In the genomic region with DNA sequence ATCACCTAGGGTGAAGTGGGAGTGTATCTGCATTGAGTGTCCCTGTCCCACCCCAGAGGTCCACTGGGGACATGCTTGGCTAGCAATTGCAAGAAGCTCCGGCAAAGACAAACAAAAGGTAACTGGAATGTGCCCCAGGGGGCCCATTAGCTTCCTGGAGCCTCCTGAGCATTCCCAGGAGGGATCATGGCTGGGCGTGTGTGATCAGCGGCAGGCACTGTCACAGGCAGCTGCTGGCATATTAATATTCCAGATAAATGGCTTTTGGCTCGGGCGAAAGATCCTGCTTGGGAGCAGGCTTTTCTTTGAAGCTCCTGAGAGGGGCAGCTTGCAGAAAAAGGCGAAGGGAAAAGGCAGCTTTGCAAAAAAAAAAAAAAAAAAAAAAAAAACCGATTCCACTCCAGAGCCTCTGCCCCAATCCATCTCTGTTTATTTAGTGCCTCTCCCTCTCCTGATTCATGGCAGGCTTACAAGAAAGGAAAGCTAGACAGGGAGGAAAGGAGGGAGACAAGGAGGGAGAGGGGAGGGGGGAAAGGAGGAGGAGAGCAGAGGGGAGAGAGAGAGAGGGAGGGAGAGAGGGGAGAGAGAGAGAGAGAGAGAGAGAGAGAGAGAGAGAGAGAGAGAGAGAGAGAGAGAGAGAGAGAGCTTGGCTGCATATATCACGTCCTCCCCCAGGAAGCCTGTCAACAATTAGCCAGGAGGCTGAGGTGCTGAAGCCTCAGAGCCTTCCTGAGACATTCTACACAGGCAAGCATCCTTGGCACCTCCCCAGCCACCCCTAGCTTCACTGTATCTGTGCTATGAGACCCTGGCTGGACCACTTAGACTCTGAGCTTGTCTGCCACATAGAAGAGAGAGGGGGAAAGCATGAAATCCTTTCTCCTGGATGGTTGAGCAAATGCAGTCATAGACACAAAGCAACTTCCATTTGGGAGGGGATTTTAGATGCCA, we compare ENCODE assay signal across 9 mouse cellular contexts.
DNase-seq lines count a peak whose midpoint lies in the region; ATAC-seq and TF ChIP-seq lines count a peak whose summit lies in the region.
"Had no signal": no experiment of that assay in that cellular context is flagged by ENCODE, and none has a peak within 500 bp of the region (broad histone marks: within the 10 kb centered on the region; RNA-seq: fewer than 3 reads in every experiment).

No protein-coding gene starts in this region.

- H3K9ac ChIP-seq in lung, embryonic 14.5 days, result no peak overlapping the region
- no peak overlapping the region; the same call in 1 of the 2 replicates for H3K9ac ChIP-seq in embryonic facial prominence, embryonic 15.5 days
- H3K9ac ChIP-seq: liver, embryonic 14.5 days had no signal

- peak; percentile 81 for ATAC-seq in lung, embryonic 14.5 days (ENCODE audit: insufficient read depth)
- no peak for ATAC-seq in embryonic facial prominence, embryonic 15.5 days (ENCODE audit: insufficient number of reproducible peaks, low FRiP score, low TSS enrichment, low read depth)
- ATAC-seq in CD4-positive, CD25-positive, alpha-beta regulatory T cell, adult 4 months, result no peak

- no peak overlapping the region for H3K4me3 ChIP-seq in lung, embryonic 14.5 days (ENCODE audit: low read depth, low read length)
- no peak overlapping the region for H3K4me3 ChIP-seq in embryonic facial prominence, embryonic 15.5 days (replicated peaks)

- WGBS in lung, embryonic 14.5 days, result 0% methylated on average over 8 of the region's 8 CpGs
- WGBS in embryonic facial prominence, embryonic 15.5 days, result 2% methylated on average over 8 of the region's 8 CpGs

- peak overlapping the region; percentile 43 for H3K4me2 ChIP-seq in lung, embryonic 14.5 days
- H3K4me2 ChIP-seq in embryonic facial prominence, embryonic 15.5 days (replicated peaks), result peak overlapping the region; percentile 33

- H3K27ac ChIP-seq in lung, embryonic 14.5 days (ENCODE audit: low read depth), result peak overlapping the region; percentile 79
- H3K27ac ChIP-seq in embryonic facial prominence, embryonic 15.5 days (replicated peaks), result peak overlapping the region; percentile 79
- H3K27ac ChIP-seq: liver, embryonic 14.5 days had no signal

- no peak; the same call in 1 of the 2 replicates for TF ChIP-seq CTCF in lung, embryonic 14.5 days (IDR thresholded peaks at IDR 0.05; ENCODE audit: low read depth)

- H3K27me3 ChIP-seq in lung, embryonic 14.5 days (ENCODE audit: insufficient read depth, low read length), result no peaks in the 10 kb centered on the region
- no peaks in the 10 kb centered on the region for H3K27me3 ChIP-seq in embryonic facial prominence, embryonic 15.5 days

- peaks cover 15% of the 10 kb centered on the region for H3K4me1 ChIP-seq in lung, embryonic 14.5 days (ENCODE audit: insufficient read depth)
- H3K4me1 ChIP-seq in embryonic facial prominence, embryonic 15.5 days, result peaks cover 33% of the 10 kb centered on the region

- peak; percentile 81 for DNase-seq in lung, embryonic 14.5 days
- DNase-seq in lung, postnatal 14 days, result no peak
- peak; percentile 50 for DNase-seq in adrenal gland, adult 8-10 months
- DNase-seq in kidney, adult 9 months, result peak; percentile 49
- peak; percentile 70 for DNase-seq in neural tube, embryonic 10.5 days (ENCODE audit: extremely low spot score, low spot score)
- DNase-seq in layer of hippocampus, adult 8-10 months (ENCODE audit: low spot score in 2 of 2), result no peak

- no peaks in the 10 kb centered on the region for H3K9me3 ChIP-seq in lung, embryonic 14.5 days (ENCODE audit: low read depth, low read length)
- no peaks in the 10 kb centered on the region for H3K9me3 ChIP-seq in embryonic facial prominence, embryonic 15.5 days (replicated peaks)

- H3K36me3 ChIP-seq in lung, embryonic 14.5 days (ENCODE audit: insufficient read depth), result no peaks in the 10 kb centered on the region
- H3K36me3 ChIP-seq in embryonic facial prominence, embryonic 15.5 days, result no peaks in the 10 kb centered on the region

Comparison
In these comparisons a context has a peak if more than half of its experiments do, and no peak if none do; other contexts are left out.
1. DNase-seq: peak in lung, embryonic 14.5 days (single experiment), adrenal gland, adult 8-10 months (single experiment), kidney, adult 9 months (single experiment) and neural tube, embryonic 10.5 days (single experiment); none in lung, postnatal 14 days (single experiment) and layer of hippocampus, adult 8-10 months (0 of 2).